Mouse (Mus musculus) erythroblast, embryonic 14.5 days (primary cell): Measurements from ENCODE around the gene A430078G23Rik.

Experiments
- GATA1 ChIP-seq: IDR thresholded peaks from 2 replicates; pipeline ENCODE4 v1.6.1; 2012; ENCODE audit warnings: low read length, inconsistent platforms, mixed read lengths
- TAL1 ChIP-seq: IDR thresholded peaks from 3 replicates; pipeline ENCODE4 v1.6.1; 2012; ENCODE audit warnings: low read length, inconsistent platforms, mixed read lengths

DNA sequence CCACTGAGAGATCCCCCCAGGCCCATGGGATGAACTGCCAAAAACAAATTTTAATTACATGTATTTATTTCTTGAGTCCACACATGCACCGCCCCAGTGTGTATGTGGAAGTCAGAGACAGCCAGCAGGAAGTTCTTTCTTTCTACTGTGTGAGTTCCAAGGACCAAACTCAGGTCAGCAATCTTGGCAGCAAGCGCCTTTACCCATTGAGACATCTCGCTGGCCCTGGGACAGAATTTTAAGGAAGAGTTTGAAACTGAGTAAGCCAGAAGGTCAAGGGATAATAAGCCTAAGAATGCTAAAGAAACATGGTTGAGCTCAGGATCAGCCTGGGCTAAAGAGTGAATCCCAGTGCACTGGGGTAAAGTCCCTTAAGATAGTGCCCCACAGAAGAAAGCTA lies 44.4 kb downstream of the A430078G23Rik start:
- no peak for TF ChIP-seq GATA1
- no peak for TF ChIP-seq TAL1
